Mouse (Mus musculus) left cerebral cortex, postnatal 25 days (tissue): ENCODE measurements at regions not wholly inside any gene's neighbourhood (a gene's known extent, or its start where the extent isn't known, plus 50 kb on each side); places are given as distances from the start of the nearest gene placed in this dataset.

Experiments used
- DNase-seq, 2 experiments: peaks; one replicate each; pipeline ENCODE4 v3.0.0; 2022; ENCODE audit warnings: low spot score in 2 of 2, mixed read lengths in 1 of 2
- intact Hi-C: fragments of 180-260 bp; cut with DNase I; formaldehyde crosslinking; loops from one replicate; pipeline ENCODE4 v1.15.1; 2025

- no peak for DNase-seq
Measured at GRCm38 (mm10) chr2:17811943-17812670, 80.8 kb upstream of the Nebl start.

More at GRCm38 (mm10) chr2:17811943-17812670, 80.8 kb upstream of the Nebl start:
- intact Hi-C loops, result no loop called here
